Mouse (Mus musculus) G1E-ER4 (cell line): ENCODE data around the gene C1s1. TPM values are rescaled to one million over a fixed set of nuclear protein-coding genes. Genes with fewer than 3 reads are reported as not detected.
"Not testable (repeated sequence)": the region's sequence is repeated elsewhere in the genome, so short reads cannot be mapped to it uniquely, and the experiment has no call there.

Experiments used
- GATA1 ChIP-seq: IDR thresholded peaks from one replicate; pipeline ENCODE4 v1.8.0; 2012; ENCODE audit warnings: low read length, inconsistent platforms
- polyA plus RNA-seq: library from polyadenylated mRNA; stranded (reverse); fragments of >175 nt; gene quantifications from 2 replicates; pipeline ENCODE4 v1.2.3, GENCODE M21; 2012

The C1s1 gene
- not detected in 2 replicates for polyA plus RNA-seq

DNA sequence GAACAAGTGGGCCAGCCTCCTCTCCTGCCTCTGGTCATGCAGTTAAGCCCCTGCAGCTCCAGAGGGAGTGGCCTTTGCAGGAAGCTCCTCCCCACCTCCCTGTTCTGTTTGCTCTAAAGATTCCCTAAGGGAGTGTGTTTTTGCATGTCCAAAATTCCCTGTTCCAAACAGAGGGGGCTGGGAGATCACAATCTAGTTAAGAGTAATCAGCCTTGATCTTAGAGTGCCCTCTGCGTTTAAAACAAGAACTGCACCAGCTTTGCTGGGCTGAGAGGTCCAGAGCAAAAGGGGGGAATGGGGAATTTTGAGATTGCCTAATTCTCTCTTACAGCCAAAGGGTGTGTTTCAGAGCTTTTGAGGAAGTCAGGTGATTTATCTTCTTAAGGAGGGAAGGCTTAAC, at the start of gene C1s1:
Gene C1s1 (minus strand): TSS at position 76 of the 400 bp plus-strand sequence.
- not testable (repeated sequence) for TF ChIP-seq GATA1

DNA sequence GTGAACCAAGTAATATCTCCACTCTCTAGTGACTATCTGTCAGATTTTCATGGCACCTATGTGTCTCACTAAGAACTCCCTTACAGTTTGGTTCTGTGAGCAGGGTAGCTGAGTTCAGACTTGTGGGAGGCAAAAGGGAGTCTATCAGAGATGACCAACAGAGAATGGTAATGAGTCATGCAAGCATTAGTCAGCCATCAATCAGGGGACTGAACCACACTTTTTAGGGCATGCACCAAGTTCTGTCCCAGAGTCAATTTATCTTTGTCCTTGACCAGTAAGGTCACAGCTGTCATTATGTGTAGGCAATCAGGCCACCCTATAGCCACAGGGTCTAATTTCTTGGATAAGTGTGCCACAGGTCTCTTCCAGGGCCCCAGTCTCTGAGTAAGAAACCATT, 46.6 kb upstream of the C1s1 start:
- no peak for TF ChIP-seq GATA1

DNA sequence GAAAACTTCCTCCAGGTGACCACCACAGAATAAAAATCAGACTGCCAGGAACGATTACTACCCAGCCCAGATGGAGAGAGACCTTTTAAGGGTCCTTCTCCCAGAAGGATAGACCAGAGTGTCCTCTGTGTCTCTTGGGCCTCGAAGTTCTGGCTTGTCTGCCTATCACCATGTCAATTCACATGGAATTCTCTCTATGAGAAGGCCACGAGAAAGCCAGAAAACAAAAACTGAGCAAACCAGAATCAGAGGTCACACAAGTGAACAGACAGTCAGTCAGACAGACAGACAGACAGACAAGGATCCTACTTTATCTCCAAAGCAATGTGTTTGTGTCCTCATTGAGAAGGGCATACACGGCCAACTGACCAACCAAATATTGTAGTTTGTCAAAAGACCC, 44.1 kb upstream of the C1s1 start:
- TF ChIP-seq GATA1 = no peak

DNA sequence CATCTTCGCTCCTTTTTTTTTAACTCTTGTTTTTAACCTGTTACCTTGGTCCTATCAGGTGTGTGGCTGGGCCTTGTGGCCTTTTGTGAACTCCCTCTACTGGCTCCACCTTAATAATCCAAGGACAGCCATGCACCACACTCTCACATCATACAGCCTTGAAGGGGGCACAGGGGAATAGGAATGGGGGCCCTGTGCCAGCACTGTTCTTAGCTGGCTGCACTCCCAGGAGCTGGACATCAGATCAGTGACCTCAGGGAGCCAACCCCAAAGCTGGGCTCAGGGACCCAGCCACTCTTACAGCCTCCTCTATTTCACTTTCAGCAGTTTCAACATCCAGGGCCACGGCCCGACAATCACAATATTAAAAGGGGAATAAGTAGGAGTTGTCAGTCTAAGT, 43.6 kb upstream of the C1s1 start:
- TF ChIP-seq GATA1 = no peak

DNA sequence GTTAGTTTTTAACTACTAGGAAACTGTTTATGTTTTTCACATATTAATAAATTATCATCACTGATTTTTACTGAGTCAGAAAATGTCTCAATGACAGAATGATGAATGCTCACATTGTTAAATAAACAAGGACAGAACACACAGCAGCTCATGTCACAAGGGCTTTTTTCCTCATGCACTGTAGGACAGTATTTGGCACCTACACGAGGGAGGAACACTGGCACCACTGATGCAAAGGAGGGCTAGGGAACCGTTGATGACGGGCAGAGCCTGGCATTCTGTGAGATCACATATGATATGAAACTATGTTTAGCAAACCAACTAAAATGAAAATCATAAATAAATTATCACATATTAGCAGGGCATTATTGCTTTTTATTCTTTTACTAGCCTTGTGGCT, 42.8 kb upstream of the C1s1 start:
- no peak for TF ChIP-seq GATA1

DNA sequence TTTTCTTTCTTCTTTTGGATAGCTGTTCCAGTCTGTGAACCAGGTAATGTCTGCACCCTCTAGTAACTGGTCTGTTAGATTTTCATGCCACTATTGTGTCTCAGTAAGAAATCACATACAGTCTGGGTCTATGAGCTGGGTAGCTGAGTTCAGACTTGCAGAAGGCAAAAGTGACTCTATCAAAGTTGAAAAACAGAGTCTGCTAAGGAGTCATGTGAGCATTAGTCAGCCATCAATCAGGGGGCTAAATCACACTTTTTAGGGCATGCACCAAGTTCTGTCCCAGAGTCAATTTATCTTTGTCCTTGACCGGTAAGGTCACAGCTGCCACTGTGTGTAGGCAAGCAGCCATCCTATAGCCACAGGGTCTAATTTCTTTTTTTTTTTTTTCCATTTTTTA, 40.1 kb upstream of the C1s1 start:
- TF ChIP-seq GATA1 = no peak

DNA sequence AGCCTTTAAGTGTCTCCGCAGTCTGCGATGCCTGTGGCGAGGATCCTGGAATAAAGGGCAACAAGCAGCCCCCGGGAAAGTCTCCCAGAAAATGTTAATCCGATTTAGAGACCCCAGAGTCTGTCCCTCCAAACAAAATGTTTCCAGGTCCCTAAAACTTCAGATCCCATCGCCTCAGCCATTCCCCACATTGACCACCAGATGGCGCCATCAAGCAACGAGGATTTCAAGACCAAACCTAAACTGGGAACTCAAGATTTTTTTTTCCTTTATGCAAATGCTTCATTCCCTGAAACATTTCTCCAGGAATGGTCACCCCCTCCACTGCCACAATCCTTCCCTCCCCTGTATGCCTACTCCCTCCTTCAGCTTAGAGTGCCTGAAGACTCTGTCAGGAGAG, 27.9 kb upstream of the C1s1 start, which contains the start of gene C1rb:
Gene C1rb (plus strand): TSS at position 269 of the 400 bp plus-strand sequence.
- TF ChIP-seq GATA1 = no peak

DNA sequence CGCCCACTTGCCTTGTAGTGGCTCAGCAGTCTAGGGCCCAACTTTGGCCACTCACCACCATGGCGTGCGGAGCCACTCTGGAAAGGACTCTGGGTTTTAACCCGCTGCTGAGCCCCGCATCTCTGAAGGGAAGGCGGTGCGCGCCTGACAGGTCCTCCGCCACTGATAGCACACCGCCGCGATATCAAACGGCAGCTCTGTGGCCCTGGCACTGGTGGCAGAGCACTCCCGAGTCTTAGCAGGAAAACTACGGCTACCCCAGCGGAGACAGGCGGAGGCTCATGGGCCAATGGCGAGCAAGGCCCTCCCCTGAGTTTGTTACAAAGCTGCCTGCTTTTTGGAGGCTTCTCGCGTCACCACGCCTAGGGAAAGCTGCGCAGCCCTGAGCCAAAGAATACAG, 10.6 kb upstream of the C1s1 start:
- no peak for TF ChIP-seq GATA1

DNA sequence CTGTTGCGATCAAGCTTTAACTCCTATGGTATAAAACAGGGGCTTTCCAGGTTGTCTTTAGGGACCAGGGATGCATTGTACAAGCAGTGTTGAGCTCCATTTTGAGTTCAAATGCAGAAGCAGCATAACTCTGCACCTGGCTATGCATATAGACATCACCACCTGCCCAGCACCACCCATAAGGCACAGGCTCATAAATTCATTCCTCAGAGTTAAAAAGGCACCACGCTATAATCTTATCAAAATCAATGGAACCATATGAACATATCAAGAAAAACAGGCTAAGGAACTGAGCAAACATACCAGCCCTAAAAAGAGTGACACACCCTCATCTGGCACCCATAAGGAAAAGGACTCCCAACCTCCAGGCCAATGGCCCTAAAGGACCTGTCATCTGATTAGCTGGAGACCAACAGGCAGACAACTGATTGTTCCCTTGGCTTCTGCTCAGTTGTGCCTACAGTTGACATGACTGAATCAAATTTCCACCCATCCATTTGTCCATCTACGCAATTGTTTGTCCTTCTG, 6.9 kb upstream of the C1s1 start:
- no peak for TF ChIP-seq GATA1

DNA sequence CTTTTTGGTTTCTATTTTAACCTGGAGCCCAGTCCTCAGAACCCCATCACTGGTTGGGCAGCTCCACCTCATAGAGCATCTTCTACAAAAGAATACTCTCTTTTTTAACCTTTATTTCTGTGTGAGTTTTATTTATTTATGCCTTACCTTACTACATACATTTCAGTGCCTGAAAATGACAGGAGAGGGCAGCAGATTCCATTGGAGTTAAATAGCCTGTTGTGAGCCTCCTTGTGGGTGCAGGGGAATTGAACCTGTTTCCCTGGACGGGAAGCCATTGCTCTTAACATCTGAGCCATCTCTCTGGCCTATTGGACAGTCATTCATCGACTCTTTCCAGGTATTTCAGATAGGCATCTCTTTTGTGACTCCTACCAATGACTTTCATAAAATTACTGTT, 3.3 kb upstream of the C1s1 start:
- no peak for TF ChIP-seq GATA1

DNA sequence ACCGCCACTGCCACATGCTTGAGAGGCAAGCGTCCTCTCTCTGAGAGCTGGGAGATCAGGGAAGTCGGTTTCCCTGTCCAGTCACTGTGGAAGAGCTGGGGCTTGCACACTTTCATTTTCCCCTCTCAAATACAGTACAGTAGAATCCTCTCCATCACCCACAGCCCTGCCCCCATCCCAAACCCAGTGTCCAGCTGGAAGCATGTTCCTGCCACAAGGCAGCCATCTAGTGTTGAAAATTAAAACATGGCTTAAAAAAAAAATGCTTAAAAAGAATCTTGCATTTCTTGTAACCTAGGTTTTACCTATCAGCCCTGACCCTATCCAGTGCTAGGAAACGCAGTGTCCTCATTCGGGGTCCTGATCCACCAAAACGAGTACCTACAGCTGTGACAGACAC, 2.3 kb upstream of the C1s1 start:
- no peak for TF ChIP-seq GATA1

DNA sequence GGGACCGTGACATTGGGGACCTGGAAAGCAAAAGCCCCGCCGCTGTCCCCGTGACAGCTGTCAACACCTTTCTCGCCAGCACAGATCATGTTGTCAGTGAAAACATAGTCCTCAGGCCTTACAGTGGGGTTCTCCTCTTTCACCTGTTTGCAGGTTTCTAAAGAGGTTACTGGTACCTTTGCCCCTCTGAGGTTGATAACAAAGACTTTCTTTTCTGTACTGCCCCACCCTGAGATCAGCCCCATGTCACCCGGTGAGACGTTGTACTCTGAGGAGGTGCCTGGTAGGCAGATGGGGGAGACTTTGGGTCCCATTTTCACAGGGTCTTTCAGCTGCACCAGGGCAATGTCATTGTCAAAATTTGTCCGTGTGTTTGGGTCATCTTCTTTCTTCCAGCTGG, 11.1 kb downstream of the C1s1 start:
- no peak for TF ChIP-seq GATA1

DNA sequence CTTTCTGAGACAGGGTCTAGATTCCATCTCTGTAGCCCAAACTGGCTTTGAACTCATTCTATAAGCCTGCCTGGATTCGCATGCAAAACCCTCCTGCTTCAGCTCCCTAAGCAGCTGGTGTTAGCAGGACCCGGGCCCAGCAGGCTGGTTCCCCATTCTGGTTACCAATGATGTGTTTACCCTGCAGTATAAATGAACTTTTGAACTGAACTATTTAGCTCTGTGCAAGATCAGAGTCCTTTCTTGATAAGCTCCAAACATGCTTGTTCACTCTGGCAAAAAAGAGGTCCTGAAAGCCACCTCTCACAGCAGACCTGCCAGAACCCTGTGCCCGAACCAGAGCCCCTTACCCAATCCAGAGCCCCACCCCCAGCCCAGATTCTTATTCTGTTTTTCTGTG, 14.3 kb downstream of the C1s1 start:
- TF ChIP-seq GATA1 = no peak

DNA sequence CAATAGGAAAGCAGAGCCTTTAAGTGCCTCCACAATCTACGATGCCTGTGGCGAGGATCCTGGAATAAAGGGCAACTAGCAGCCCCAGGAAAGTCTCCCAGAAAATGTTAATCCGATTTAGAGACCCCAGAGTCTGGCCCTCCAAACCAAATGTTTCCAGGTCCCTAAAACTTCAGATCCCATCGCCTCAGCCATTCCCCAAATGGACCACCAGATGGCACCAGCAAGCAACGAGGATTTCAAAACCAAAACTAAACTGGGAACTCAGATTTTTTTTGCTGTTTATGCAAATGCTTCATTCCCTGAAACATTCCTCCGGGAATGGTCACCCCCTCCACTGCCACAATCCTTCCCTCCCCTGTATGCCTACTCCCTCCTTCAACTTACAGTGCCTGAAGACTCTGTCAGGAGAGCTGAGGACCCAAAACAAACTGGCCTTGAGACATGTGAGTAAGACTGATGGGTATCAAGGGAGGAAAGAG, 29.8 kb downstream of the C1s1 start, which contains the start of gene C1ra:
Gene C1ra (plus strand): TSS at position 51 of the 482 bp plus-strand sequence.
- no peak for TF ChIP-seq GATA1

DNA sequence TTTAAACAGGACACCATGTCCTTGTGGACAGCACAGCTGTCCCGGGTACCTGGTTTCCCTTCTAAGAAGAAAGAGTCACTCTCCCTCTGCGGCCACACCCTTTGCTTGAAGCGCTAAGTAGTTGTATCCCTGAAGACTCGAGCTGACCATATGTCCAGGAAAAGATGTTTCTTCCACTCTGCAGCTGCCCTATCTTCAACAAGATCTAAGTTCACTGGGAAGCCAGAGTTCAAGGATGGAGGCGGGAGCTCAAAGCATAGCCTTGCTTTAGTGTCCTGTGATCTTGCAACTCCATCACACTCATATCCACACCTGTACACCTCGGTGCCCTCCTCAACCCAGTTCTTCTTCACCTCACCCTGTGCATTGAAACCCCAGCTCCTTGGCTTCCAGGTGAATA, 30.2 kb downstream of the C1s1 start:
- TF ChIP-seq GATA1 = no peak

DNA sequence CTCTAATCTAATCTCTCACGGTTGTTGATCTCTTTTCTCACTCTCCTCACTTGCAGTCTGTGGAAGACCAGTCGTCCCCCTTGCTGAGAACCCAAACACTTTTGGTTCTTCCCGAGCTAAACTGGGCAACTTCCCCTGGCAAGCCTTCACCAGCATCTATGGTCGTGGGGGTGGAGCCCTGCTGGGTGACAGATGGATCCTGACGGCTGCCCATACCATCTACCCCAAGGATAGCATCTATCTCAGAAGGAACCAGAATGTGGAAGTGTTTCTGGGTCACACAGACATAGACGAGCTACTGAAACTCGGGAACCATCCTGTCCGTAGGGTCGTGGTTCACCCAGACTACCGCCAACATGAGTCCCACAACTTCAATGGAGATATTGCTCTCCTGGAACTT, 33.9 kb downstream of the C1s1 start:
- no peak for TF ChIP-seq GATA1

DNA sequence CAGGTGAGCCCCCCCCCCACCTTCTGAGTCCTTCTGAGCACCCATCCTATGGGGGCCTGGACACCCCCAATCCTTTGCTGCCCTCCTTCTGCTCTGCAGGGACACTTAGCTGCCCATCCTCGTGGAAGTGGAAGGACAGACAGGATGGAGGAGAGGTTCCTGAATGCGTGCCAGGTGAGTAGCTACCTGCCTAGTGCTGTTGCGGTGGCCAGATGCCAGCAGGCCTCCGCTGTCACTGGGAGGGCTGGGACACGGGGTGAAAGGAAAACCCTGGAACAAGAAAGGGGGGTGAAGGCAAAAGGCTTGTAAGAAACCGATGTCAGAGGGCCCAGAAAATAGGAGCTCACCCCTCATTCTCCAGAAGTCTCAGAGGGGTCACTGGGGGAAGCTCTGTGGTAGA, 35.2 kb downstream of the C1s1 start:
- TF ChIP-seq GATA1 = no peak

DNA sequence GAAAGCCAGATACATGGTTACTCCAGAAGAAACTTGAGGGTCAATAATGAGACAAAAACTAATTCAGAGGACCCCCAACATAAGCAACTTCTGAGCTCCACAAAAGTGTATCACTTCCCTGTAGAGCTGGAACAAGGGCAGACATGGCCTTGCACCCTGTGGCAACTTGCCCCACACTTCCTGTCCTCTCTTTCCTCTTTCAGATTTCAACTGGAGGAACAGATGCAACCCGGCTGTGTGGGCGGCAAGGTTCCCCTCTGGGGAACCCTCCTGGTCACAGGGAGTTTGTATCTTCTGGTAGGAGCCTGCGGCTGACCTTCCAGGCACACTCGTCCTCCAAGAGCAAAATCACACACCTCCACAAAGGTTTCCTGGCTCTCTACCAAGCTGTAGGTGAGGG, 37.1 kb downstream of the C1s1 start:
- TF ChIP-seq GATA1 = no peak
